8 mouse cellular contexts compared by ENCODE assay signal in the genomic region with DNA sequence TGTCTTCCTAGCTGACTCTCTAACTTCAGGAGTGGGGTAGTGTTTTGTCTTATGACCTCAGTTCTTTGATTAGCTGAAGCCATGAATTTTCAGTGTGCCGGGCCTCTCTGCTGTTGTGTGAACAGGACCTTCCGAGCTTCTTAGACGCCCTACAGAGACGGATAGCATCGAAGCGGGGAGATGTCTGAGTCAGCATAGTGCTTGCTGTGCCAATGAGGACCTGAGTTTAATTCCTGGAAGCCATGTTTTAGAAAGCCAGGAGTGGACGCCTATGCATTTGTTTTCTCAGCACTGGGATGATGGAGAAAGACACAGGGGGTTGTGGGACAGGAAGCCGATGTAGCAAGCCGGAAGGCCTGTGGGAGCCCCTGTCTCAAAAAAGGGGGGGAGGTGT.
DNase-seq lines count a peak whose midpoint lies in the region; ATAC-seq and TF ChIP-seq lines count a peak whose summit lies in the region.

No protein-coding gene starts in this region.

- H3K4me3 ChIP-seq in intestine, embryonic 14.5 days (ENCODE audit: low read depth, low read length), result no peak overlapping the region
- no peak overlapping the region for H3K4me3 ChIP-seq in intestine, postnatal 0 days (ENCODE audit: low read depth, low read length)
- no peak overlapping the region for H3K4me3 ChIP-seq in embryonic facial prominence, embryonic 11.5 days (ENCODE audit: low read depth, low read length)
- no peak overlapping the region for H3K4me3 ChIP-seq in hindbrain, embryonic 12.5 days
- H3K4me3 ChIP-seq in midbrain, embryonic 15.5 days, result no peak overlapping the region

- ATAC-seq in intestine, embryonic 14.5 days (replicated peaks; ENCODE audit: low FRiP score, low TSS enrichment, low read depth), result no peak
- no peak for ATAC-seq in intestine, postnatal 0 days
- no peak for ATAC-seq in embryonic facial prominence, embryonic 11.5 days (replicated peaks; ENCODE audit: insufficient number of reproducible peaks, low FRiP score, low TSS enrichment, low read depth)
- ATAC-seq in hindbrain, embryonic 12.5 days (ENCODE audit: low FRiP score), result no peak
- peak; percentile 68; the same call in 1 of the 2 replicates for ATAC-seq in midbrain, embryonic 15.5 days (replicated peaks)
- ATAC-seq in CD4-positive, CD25-positive, alpha-beta regulatory T cell, adult 4 months, result no peak

- no peaks in the 10 kb centered on the region for H3K27me3 ChIP-seq in intestine, embryonic 14.5 days (replicated peaks; ENCODE audit: control insufficient read depth, insufficient read depth, low read length)
- no peaks in the 10 kb centered on the region for H3K27me3 ChIP-seq in intestine, postnatal 0 days (replicated peaks; ENCODE audit: control insufficient read depth, insufficient read depth, low read length)
- no peaks in the 10 kb centered on the region for H3K27me3 ChIP-seq in embryonic facial prominence, embryonic 11.5 days (ENCODE audit: control insufficient read depth, insufficient read depth, low read length)
- H3K27me3 ChIP-seq in hindbrain, embryonic 12.5 days, result no peaks in the 10 kb centered on the region
- no peaks in the 10 kb centered on the region for H3K27me3 ChIP-seq in midbrain, embryonic 15.5 days (replicated peaks)

- H3K27ac ChIP-seq in intestine, embryonic 14.5 days (ENCODE audit: low read depth), result peak overlapping the region; percentile 80
- H3K27ac ChIP-seq in intestine, postnatal 0 days (ENCODE audit: low read depth, low read length), result no peak overlapping the region; the same call in 1 of the 2 replicates
- H3K27ac ChIP-seq in embryonic facial prominence, embryonic 11.5 days (replicated peaks; ENCODE audit: low read depth, low read length), result peak overlapping the region; percentile 52; the same call in 1 of the 2 replicates
- peak overlapping the region; percentile 56 for H3K27ac ChIP-seq in hindbrain, embryonic 12.5 days
- peak overlapping the region; percentile 77 for H3K27ac ChIP-seq in midbrain, embryonic 15.5 days

- H3K9ac ChIP-seq in intestine, embryonic 14.5 days (ENCODE audit: low read length), result no peak overlapping the region
- no peak overlapping the region for H3K9ac ChIP-seq in intestine, postnatal 0 days (ENCODE audit: low read depth, low read length)
- H3K9ac ChIP-seq in embryonic facial prominence, embryonic 11.5 days (replicated peaks; ENCODE audit: low read length), result no peak overlapping the region
- H3K9ac ChIP-seq in hindbrain, embryonic 12.5 days, result no peak overlapping the region
- H3K9ac ChIP-seq in midbrain, embryonic 15.5 days, result no peak overlapping the region

- no peak for DNase-seq in intestine, embryonic 14.5 days (ENCODE audit: low spot score)
- no peak for DNase-seq in embryonic facial prominence, embryonic 11.5 days (ENCODE audit: low spot score)
- DNase-seq in cerebellum, adult 9-10 months, result no peak
- no peak for DNase-seq in embryo, embryonic 9.5 days (ENCODE audit: extremely low spot score)

- H3K4me1 ChIP-seq in intestine, embryonic 14.5 days (replicated peaks; ENCODE audit: control insufficient read depth, insufficient read depth, low read length), result peaks cover 10% of the 10 kb centered on the region; the same call in 1 of the 2 replicates
- no peaks in the 10 kb centered on the region; the same call in 1 of the 2 replicates for H3K4me1 ChIP-seq in intestine, postnatal 0 days (replicated peaks; ENCODE audit: control insufficient read depth, insufficient read depth, low read length)
- no peaks in the 10 kb centered on the region; the same call in 1 of the 2 replicates for H3K4me1 ChIP-seq in embryonic facial prominence, embryonic 11.5 days (ENCODE audit: control insufficient read depth, insufficient read depth, low read length)
- H3K4me1 ChIP-seq in hindbrain, embryonic 12.5 days, result peaks cover 17% of the 10 kb centered on the region
- H3K4me1 ChIP-seq in midbrain, embryonic 15.5 days, result peaks cover 22% of the 10 kb centered on the region

- H3K4me2 ChIP-seq in intestine, embryonic 14.5 days (ENCODE audit: low read length), result no peak overlapping the region
- no peak overlapping the region for H3K4me2 ChIP-seq in intestine, postnatal 0 days (replicated peaks; ENCODE audit: low read depth)
- no peak overlapping the region for H3K4me2 ChIP-seq in embryonic facial prominence, embryonic 11.5 days (ENCODE audit: low read depth, low read length)
- no peak overlapping the region; the same call in 1 of the 2 replicates for H3K4me2 ChIP-seq in hindbrain, embryonic 12.5 days (replicated peaks)
- no peak overlapping the region for H3K4me2 ChIP-seq in midbrain, embryonic 15.5 days

- no peaks in the 10 kb centered on the region for H3K9me3 ChIP-seq in intestine, embryonic 14.5 days (ENCODE audit: control insufficient read depth, low read length)
- H3K9me3 ChIP-seq in intestine, postnatal 0 days (ENCODE audit: control insufficient read depth), result no peaks in the 10 kb centered on the region
- H3K9me3 ChIP-seq in embryonic facial prominence, embryonic 11.5 days (replicated peaks; ENCODE audit: control insufficient read depth, low read length), result no peaks in the 10 kb centered on the region
- no peaks in the 10 kb centered on the region for H3K9me3 ChIP-seq in hindbrain, embryonic 12.5 days (replicated peaks)
- no peaks in the 10 kb centered on the region for H3K9me3 ChIP-seq in midbrain, embryonic 15.5 days

- H3K36me3 ChIP-seq in intestine, embryonic 14.5 days (ENCODE audit: control insufficient read depth, insufficient read depth, low read length), result no peaks in the 10 kb centered on the region
- H3K36me3 ChIP-seq in intestine, postnatal 0 days (ENCODE audit: control insufficient read depth, insufficient read depth), result no peaks in the 10 kb centered on the region
- no peaks in the 10 kb centered on the region for H3K36me3 ChIP-seq in embryonic facial prominence, embryonic 11.5 days (replicated peaks; ENCODE audit: control insufficient read depth, insufficient read depth, low read depth, low read length)
- no peaks in the 10 kb centered on the region for H3K36me3 ChIP-seq in hindbrain, embryonic 12.5 days
- no peaks in the 10 kb centered on the region for H3K36me3 ChIP-seq in midbrain, embryonic 15.5 days (replicated peaks)

- 53% methylated on average over 9 of the region's 9 CpGs for WGBS in intestine, embryonic 14.5 days
- 74% methylated on average over 9 of the region's 9 CpGs for WGBS in intestine, postnatal 0 days
- WGBS in embryonic facial prominence, embryonic 11.5 days, result 79% methylated on average over 9 of the region's 9 CpGs
- 58% methylated on average over 9 of the region's 9 CpGs for WGBS in hindbrain, embryonic 12.5 days
- WGBS in midbrain, embryonic 15.5 days, result 52% methylated on average over 9 of the region's 9 CpGs

- TF ChIP-seq CTCF in intestine, postnatal 0 days (IDR thresholded peaks at IDR 0.05; ENCODE audit: low read depth), result no peak
